ENCODE assay signal across 8 mouse cellular contexts in genomic region chr13:65240509-65241098, GRCm38 (mm10). TPM values are rescaled to one million over a fixed set of nuclear protein-coding genes. Genes with fewer than 3 reads are reported as not detected.
A peak's percentile ranks its signal among the peaks of the same experiment; 100 is the strongest.
DNase-seq lines count a peak whose midpoint lies in the region; ATAC-seq and TF ChIP-seq lines count a peak whose summit lies in the region.

No protein-coding gene starts in this region.

- peaks cover 5% of the 10 kb centered on the region; the same call in 1 of the 2 replicates for H3K4me1 ChIP-seq in embryonic facial prominence, embryonic 14.5 days (ENCODE audit: control insufficient read depth, insufficient read depth, low read length)
- peaks cover 2% of the 10 kb centered on the region; the same call in 1 of the 2 replicates for H3K4me1 ChIP-seq in heart, adult 2 months (ENCODE audit: control insufficient read depth, insufficient read depth, low read length)
- 0 out of 2 replicates have a peak, but pooled peaks cover 8% of the 10 kb centered on the region for H3K4me1 ChIP-seq in limb, embryonic 14.5 days (ENCODE audit: control insufficient read depth, insufficient read depth, low read length)
- peaks cover 8% of the 10 kb centered on the region; the same call in 1 of the 2 replicates for H3K4me1 ChIP-seq in midbrain, postnatal 0 days (ENCODE audit: insufficient read depth, low read length)

- H3K4me3 ChIP-seq in embryonic facial prominence, embryonic 14.5 days (ENCODE audit: low read depth, low read length) = peak overlapping the region; percentile 82
- peak overlapping the region; percentile 78 for H3K4me3 ChIP-seq in heart, adult 2 months
- H3K4me3 ChIP-seq in limb, embryonic 14.5 days (replicated peaks; ENCODE audit: low read length) = peak overlapping the region; percentile 74
- H3K4me3 ChIP-seq in midbrain, postnatal 0 days (ENCODE audit: low read depth, low read length) = peak overlapping the region; percentile 72

- H3K79me2 ChIP-seq in heart, adult 2 months (replicated peaks; ENCODE audit: control insufficient read depth, insufficient read depth, low read length) = no peaks in the 10 kb centered on the region

- no peaks in the 10 kb centered on the region for H3K27me3 ChIP-seq in embryonic facial prominence, embryonic 14.5 days (replicated peaks; ENCODE audit: control insufficient read depth, insufficient read depth, low read length)
- no peaks in the 10 kb centered on the region for H3K27me3 ChIP-seq in heart, adult 2 months (ENCODE audit: control insufficient read depth, insufficient read depth, low read length)
- no peaks in the 10 kb centered on the region for H3K27me3 ChIP-seq in limb, embryonic 14.5 days (ENCODE audit: control insufficient read depth, insufficient read depth, low read length)
- no peaks in the 10 kb centered on the region for H3K27me3 ChIP-seq in midbrain, postnatal 0 days (ENCODE audit: insufficient read depth, low read length)

- under 1% methylated on average over 19 of the region's 28 CpGs for WGBS in embryonic facial prominence, embryonic 14.5 days
- under 1% methylated on average over 28 of the region's 28 CpGs for WGBS in heart, adult 2 months
- WGBS in limb, embryonic 14.5 days = 1% methylated on average over 28 of the region's 28 CpGs
- 2% methylated on average over 28 of the region's 28 CpGs for WGBS in midbrain, postnatal 0 days

- H3K9ac ChIP-seq in embryonic facial prominence, embryonic 14.5 days (ENCODE audit: low read depth, low read length) = peak overlapping the region; percentile 79
- H3K9ac ChIP-seq in heart, adult 2 months (ENCODE audit: low read depth, low read length) = peak overlapping the region; percentile 69
- peak overlapping the region; percentile 48 for H3K9ac ChIP-seq in limb, embryonic 14.5 days (ENCODE audit: low read depth, low read length, severe bottlenecking)
- H3K9ac ChIP-seq in midbrain, postnatal 0 days (replicated peaks; ENCODE audit: low read length, poor library complexity, severe bottlenecking) = peak overlapping the region; percentile 73

- intact Hi-C loops in heart, adult 2 months (cut with DNase I) = loop anchor here (1.0 to 10.0 kb wide), 3 partner anchors 38 to 796 kb away; partner anchors contain the start of genes Mfsd14b and Zfp369

- peaks cover 36% of the 10 kb centered on the region for H3K9me3 ChIP-seq in embryonic facial prominence, embryonic 14.5 days (ENCODE audit: control insufficient read depth, low read length)
- peaks cover 3% of the 10 kb centered on the region; the same call in 1 of the 2 replicates for H3K9me3 ChIP-seq in limb, embryonic 14.5 days (ENCODE audit: control insufficient read depth, low read length)
- peaks cover 2% of the 10 kb centered on the region; the same call in 1 of the 2 replicates for H3K9me3 ChIP-seq in midbrain, postnatal 0 days (ENCODE audit: low read length)

- TF ChIP-seq EP300 in heart, adult 2 months (IDR thresholded peaks at IDR 0.05; ENCODE audit: insufficient read depth, low read depth, low read length) = 0 out of 2 replicates have a peak, but pooled peaks have one; percentile 29

- TF ChIP-seq CTCF in heart, adult 2 months (IDR thresholded peaks at IDR 0.05) = no peak
- no peak for TF ChIP-seq CTCF in midbrain, postnatal 0 days (IDR thresholded peaks at IDR 0.05)

- ATAC-seq in embryonic facial prominence, embryonic 14.5 days (ENCODE audit: low read depth) = peak; percentile 95
- peak; percentile 93 for ATAC-seq in limb, embryonic 14.5 days (ENCODE audit: low FRiP score, low read depth)
- ATAC-seq in midbrain, postnatal 0 days (ENCODE audit: low FRiP score) = peak; percentile 96

- peak overlapping the region; percentile 93 for H3K27ac ChIP-seq in embryonic facial prominence, embryonic 14.5 days (replicated peaks; ENCODE audit: low read depth, low read length)
- H3K27ac ChIP-seq in heart, adult 2 months = peak overlapping the region; percentile 94
- H3K27ac ChIP-seq in limb, embryonic 14.5 days (replicated peaks; ENCODE audit: low read depth, low read length) = peak overlapping the region; percentile 87
- H3K27ac ChIP-seq in midbrain, postnatal 0 days (ENCODE audit: low read depth, low read length) = peak overlapping the region; percentile 81

- DNase-seq in 3134 (ENCODE audit: extremely low read depth, insufficient read length, low spot score) = peak; percentile 88
- peak; percentile 96 for DNase-seq in adrenal gland, postnatal 25 days
- peak; percentile 98 for DNase-seq in embryonic facial prominence, embryonic 14.5 days (ENCODE audit: low spot score)
- DNase-seq in heart, adult 2 months = peak; percentile 93 to 96
- DNase-seq in kidney, adult 9 months = peak; percentile 98
- DNase-seq in limb, embryonic 14.5 days (ENCODE audit: low spot score) = peak; percentile 97
- peak; percentile 99 for DNase-seq in midbrain, postnatal 0 days (ENCODE audit: low spot score)
- DNase-seq in spleen, postnatal 14 days (ENCODE audit: low spot score in 2 of 2) = peak; percentile 87 to 91

- H3K4me2 ChIP-seq in embryonic facial prominence, embryonic 14.5 days (ENCODE audit: low read depth, low read length) = peak overlapping the region; percentile 99
- peak overlapping the region; percentile 96 for H3K4me2 ChIP-seq in limb, embryonic 14.5 days (replicated peaks; ENCODE audit: low read depth, low read length, severe bottlenecking)
- peak overlapping the region; percentile 98 for H3K4me2 ChIP-seq in midbrain, postnatal 0 days (ENCODE audit: low read depth, low read length, poor library complexity, severe bottlenecking)

- 0 out of 2 replicates have a peak, but pooled peaks cover 11% of the 10 kb centered on the region for H3K36me3 ChIP-seq in embryonic facial prominence, embryonic 14.5 days (ENCODE audit: control insufficient read depth, insufficient read depth, low read length)
- H3K36me3 ChIP-seq in heart, adult 2 months (ENCODE audit: control insufficient read depth, insufficient read depth, low read length) = no peaks in the 10 kb centered on the region
- H3K36me3 ChIP-seq in limb, embryonic 14.5 days (ENCODE audit: control insufficient read depth, insufficient read depth, low read length) = no peaks in the 10 kb centered on the region
- no peaks in the 10 kb centered on the region for H3K36me3 ChIP-seq in midbrain, postnatal 0 days (ENCODE audit: insufficient read depth, low read length)

- peak; percentile 88 for TF ChIP-seq POLR2A in heart, adult 2 months (IDR thresholded peaks at IDR 0.05; ENCODE audit: insufficient read depth, low read depth, low read length)
- TF ChIP-seq POLR2A in limb, embryonic 14.5 days (IDR thresholded peaks at IDR 0.05; ENCODE audit: borderline replicate concordance, extremely low read depth, insufficient read depth, insufficient read length) = peak; percentile 73; the same call in 1 of the 2 replicates

RNA-seq across cellular contexts. Expression of gene Gm10775, which starts 18.7 kb away (rescaled TPM):
- total RNA-seq in adrenal gland, postnatal 25 days (2021) = not detected in 2 replicates
- not detected in 2 replicates for polyA plus RNA-seq in embryonic facial prominence, embryonic 14.5 days (2014; fragmentation: Nextera tagmentation; extraction: Ambion mirVana)
- total RNA-seq in heart, adult 2 months (2021) = not detected
- not detected in 2 replicates for polyA plus RNA-seq in heart, adult 2 months (2012; rRNA removed)
- 0.14 TPM in 1 of 2 replicates, not detected in the other for polyA plus RNA-seq in limb, embryonic 14.5 days (2012; rRNA removed)
- polyA plus RNA-seq in limb, embryonic 14.5 days (2014; fragmentation: Nextera tagmentation; extraction: Ambion mirVana) = not detected in 2 replicates
- 0.27 TPM in 1 of 2 replicates, not detected in the other for total RNA-seq in midbrain, postnatal 0 days (2014; rRNA removed)
- polyA plus RNA-seq in midbrain, postnatal 0 days (2015; fragmentation: Nextera tagmentation; extraction: Ambion mirVana) = 1.9 and 2.0 TPM in 2 replicates

RNA-seq across cellular contexts. Expression of gene Nlrp4f, which starts 34.8 kb away (rescaled TPM):
- 0.55 TPM in 1 of 2 replicates, not detected in the other for total RNA-seq in adrenal gland, postnatal 25 days (2021)
- not detected in 2 replicates for polyA plus RNA-seq in embryonic facial prominence, embryonic 14.5 days (2014; fragmentation: Nextera tagmentation; extraction: Ambion mirVana)
- total RNA-seq in heart, adult 2 months (2021) = not detected
- not detected in 2 replicates for polyA plus RNA-seq in heart, adult 2 months (2012; rRNA removed)
- not detected in 2 replicates for polyA plus RNA-seq in limb, embryonic 14.5 days (2012; rRNA removed)
- not detected in 2 replicates for polyA plus RNA-seq in limb, embryonic 14.5 days (2014; fragmentation: Nextera tagmentation; extraction: Ambion mirVana)
- not detected in 2 replicates for total RNA-seq in midbrain, postnatal 0 days (2014; rRNA removed)
- 0.11 TPM in 1 of 2 replicates, not detected in the other for polyA plus RNA-seq in midbrain, postnatal 0 days (2015; fragmentation: Nextera tagmentation; extraction: Ambion mirVana)

RNA-seq across cellular contexts. Expression of gene Zfp369, which starts 38.0 kb away (rescaled TPM):
- total RNA-seq in adrenal gland, postnatal 25 days (2021) = 32.0 and 32.4 TPM in 2 replicates
- 15.9 and 16.7 TPM in 2 replicates for polyA plus RNA-seq in embryonic facial prominence, embryonic 14.5 days (2014; fragmentation: Nextera tagmentation; extraction: Ambion mirVana)
- total RNA-seq in heart, adult 2 months (2021) = 10 to 100 TPM; 21.2 to 23.3 TPM
- 11.0 and 18.6 TPM in 2 replicates for polyA plus RNA-seq in heart, adult 2 months (2012; rRNA removed)
- polyA plus RNA-seq in limb, embryonic 14.5 days (2012; rRNA removed) = 41.3 and 57.5 TPM in 2 replicates
- polyA plus RNA-seq in limb, embryonic 14.5 days (2014; fragmentation: Nextera tagmentation; extraction: Ambion mirVana) = 18.4 and 22.9 TPM in 2 replicates
- total RNA-seq in midbrain, postnatal 0 days (2014; rRNA removed) = 49.2 and 66.7 TPM in 2 replicates
- polyA plus RNA-seq in midbrain, postnatal 0 days (2015; fragmentation: Nextera tagmentation; extraction: Ambion mirVana) = 8.5 and 10.7 TPM in 2 replicates

Comparison
In these comparisons a context has a peak if more than half of its experiments do, and no peak if none do; other contexts are left out.
1. Peak in every context shown above with its lines: DNase-seq, ATAC-seq, H3K4me3 ChIP-seq and H3K27ac ChIP-seq.